Mouse (Mus musculus) embryonic facial prominence, embryonic 15.5 days (tissue): ENCODE data around the gene Wfdc5. TPM values are rescaled to one million over a fixed set of nuclear protein-coding genes. Genes with fewer than 3 reads are reported as not detected.

Source experiments
- ATAC-seq: fragments of 200-750 bp; cut with Nextera tagmentation; 2 replicates; pipeline ENCODE4 v1.8.0; 2017; ENCODE audit warnings: low read depth, moderate TSS enrichment; ENCODE audit not compliant: insufficient number of reproducible peaks, low FRiP score, low TSS enrichment
- H3K27ac ChIP-seq: fragments of 300-500 bp; sonication (generic); replicated peaks from 2 replicates; pipeline ENCODE4 v1.5.1; 2015; ENCODE audit warnings: mild to moderate bottlenecking, inconsistent platforms
- H3K27me3 ChIP-seq: fragments of 300-500 bp; sonication (generic); 2 replicates; pipeline ENCODE4 v1.6.1; 2015; ENCODE audit warnings: inconsistent platforms
- H3K36me3 ChIP-seq: fragments of 300-500 bp; sonication (generic); 2 replicates; pipeline ENCODE4 v1.6.1; 2015; ENCODE audit warnings: mild to moderate bottlenecking, inconsistent platforms
- H3K4me1 ChIP-seq: fragments of 300-500 bp; sonication (generic); 2 replicates; pipeline ENCODE4 v1.6.1; 2015; ENCODE audit warnings: inconsistent platforms
- H3K4me2 ChIP-seq: fragments of 300-500 bp; sonication (generic); replicated peaks from 2 replicates; pipeline ENCODE4 v1.6.1; 2015; ENCODE audit warnings: mild to moderate bottlenecking, inconsistent platforms
- H3K4me3 ChIP-seq: fragments of 300-500 bp; sonication (generic); replicated peaks from 2 replicates; pipeline ENCODE4 v1.5.1; 2015; ENCODE audit warnings: mild to moderate bottlenecking, inconsistent platforms
- H3K9ac ChIP-seq: fragments of 300-500 bp; sonication (generic); 2 replicates; pipeline ENCODE4 v1.6.1; 2015; ENCODE audit warnings: inconsistent platforms
- H3K9me3 ChIP-seq: fragments of 300-500 bp; sonication (generic); replicated peaks from 2 replicates; pipeline ENCODE4 v1.6.1; 2016; ENCODE audit warnings: inconsistent platforms
- WGBS: fragments of 180-500 bp; shearing (Covaris S2); methylation state at CpG from one replicate; pipeline ENCODE4 v1.1.7; 2015; 5-methylcytosine and 5-hydroxymethylcytosine counted together
- polyA plus RNA-seq: library from polyadenylated mRNA; unstranded; fragments of >200 nt; fragmentation: Nextera tagmentation; extraction: Ambion mirVana; gene quantifications from 2 replicates; pipeline ENCODE4 v1.2.1, GENCODE M21; 2015

The Wfdc5 gene
- polyA plus RNA-seq, 1 experiment from 2014 or later = 6.1 TPM

GRCm38 (mm10) chr2:164173394-164173793 lies 9.1 kb downstream of the Wfdc5 start:
- Histone ChIP-seq H3K9ac (no peak overlapping the region), H3K4me1 (peaks cover 19% of the 10 kb centered on the region), H3K4me2 (no peak overlapping the region), H3K27ac (no peak overlapping the region), H3K9me3 (no peaks in the 10 kb centered on the region), H3K36me3 (no peaks in the 10 kb centered on the region), H3K27me3 (peaks cover 36% of the 10 kb centered on the region), H3K4me3 (no peak overlapping the region)
- WGBS = 60% methylated on average over 3 of the region's 3 CpGs
- ATAC-seq = no peak

DNA sequence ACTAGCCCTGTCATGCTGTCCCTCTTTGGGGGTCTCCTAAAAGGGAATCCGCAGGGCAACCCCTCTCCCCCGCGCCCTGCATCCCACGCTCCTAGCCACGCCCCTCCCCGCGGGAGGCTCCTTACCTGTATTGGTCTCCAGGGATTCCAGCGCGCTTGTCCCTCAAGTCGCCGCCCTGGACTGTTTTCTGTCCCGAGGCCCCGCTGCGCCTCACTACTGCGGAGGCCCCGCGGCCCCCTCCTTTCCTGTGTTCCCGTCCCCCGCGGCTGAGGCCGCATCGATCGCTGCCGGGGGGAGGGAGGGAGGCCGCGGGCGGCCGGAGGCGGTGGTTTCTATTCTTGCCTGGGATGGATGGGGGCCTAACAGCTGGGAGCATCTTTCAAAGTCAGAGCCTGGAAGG lies 11.6 kb downstream of the Wfdc5 start, which contains the start of gene Kcns1:
Kcns1 (minus strand) TSS at position 212 of the 400 bp plus-strand sequence.
- H3K4me3 ChIP-seq = peak within 1 kb of the TSS; percentile 35
- H3K9ac ChIP-seq = 0 out of 2 replicates have a peak within 1 kb of the TSS, but pooled peaks have one; percentile 16
- no peaks in the 10 kb centered on the region for H3K9me3 ChIP-seq
- peaks cover 28% of the 10 kb centered on the region for H3K4me1 ChIP-seq
- under 1% methylated on average over 29 of the region's 29 CpGs for WGBS
- no peak for ATAC-seq
- peak within 1 kb of the TSS; percentile 53 for H3K4me2 ChIP-seq
- no peak within 1 kb of the TSS for H3K27ac ChIP-seq
- peaks cover 61% of the 10 kb centered on the region for H3K27me3 ChIP-seq
- H3K36me3 ChIP-seq = no peaks in the 10 kb centered on the region

GRCm38 (mm10) chr2:164170326-164170725 lies 12.2 kb downstream of the Wfdc5 start:
- no peak overlapping the region for H3K4me3 ChIP-seq
- H3K4me2 ChIP-seq = peak overlapping the region; percentile 53

GRCm38 (mm10) chr2:164168571-164168946 lies 14.0 kb downstream of the Wfdc5 start:
- Histone ChIP-seq H3K27me3 (peaks cover 72% of the 10 kb centered on the region), H3K9ac (no peak overlapping the region), H3K4me1 (peaks cover 28% of the 10 kb centered on the region), H3K36me3 (no peaks in the 10 kb centered on the region), H3K27ac (no peak overlapping the region), H3K4me3 (peak overlapping the region; percentile 40), H3K4me2 (peak overlapping the region; percentile 62), H3K9me3 (no peaks in the 10 kb centered on the region)
- ATAC-seq = peak; percentile 22; the same call in 1 of the 2 replicates
- WGBS = 15% methylated on average over 42 of the region's 42 CpGs

More at GRCm38 (mm10) chr2:164170326-164170725, 12.2 kb downstream of the Wfdc5 start:
- Histone ChIP-seq H3K27me3 (peaks cover 67% of the 10 kb centered on the region), H3K9ac (no peak overlapping the region), H3K36me3 (no peaks in the 10 kb centered on the region), H3K27ac (no peak overlapping the region), H3K4me1 (peaks cover 28% of the 10 kb centered on the region), H3K9me3 (no peaks in the 10 kb centered on the region)
- 9% methylated on average over 11 of the region's 11 CpGs for WGBS
- no peak for ATAC-seq

GRCm38 (mm10) chr2:164167752-164168570 lies 14.6 kb downstream of the Wfdc5 start:
- peak; percentile 49; the same call in 1 of the 2 replicates for ATAC-seq
- peak overlapping the region; percentile 40 for H3K4me3 ChIP-seq

DNA sequence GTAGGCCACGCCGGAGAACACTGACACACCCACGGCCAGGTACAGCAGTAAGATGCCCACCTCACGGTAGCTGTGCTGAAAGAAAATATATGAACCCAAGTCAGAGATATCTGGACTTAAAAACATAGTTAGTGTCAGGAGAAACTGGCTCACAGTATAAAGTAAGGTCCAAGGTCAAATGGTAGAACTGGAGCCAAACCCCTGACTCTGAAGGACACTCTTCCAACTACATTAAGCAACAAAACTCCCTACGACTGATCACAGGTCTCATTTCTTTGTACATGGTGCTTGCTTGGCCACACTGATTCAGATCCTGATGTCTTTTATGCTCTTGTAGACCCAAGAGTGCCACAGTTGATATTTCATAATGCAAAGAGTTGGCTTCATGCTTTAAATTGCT lies 17.6 kb downstream of the Wfdc5 start:
- ATAC-seq = no peak
- H3K4me1 ChIP-seq = peaks cover 15% of the 10 kb centered on the region
- no peak overlapping the region for H3K27ac ChIP-seq

More at GRCm38 (mm10) chr2:164167752-164168570, 14.6 kb downstream of the Wfdc5 start:
- Histone ChIP-seq H3K27me3 (peaks cover 72% of the 10 kb centered on the region), H3K4me1 (peaks cover 28% of the 10 kb centered on the region), H3K9ac (no peak overlapping the region), H3K9me3 (no peaks in the 10 kb centered on the region), H3K36me3 (no peaks in the 10 kb centered on the region), H3K4me2 (peak overlapping the region; percentile 62), H3K27ac (no peak overlapping the region)
- 13% methylated on average over 90 of the region's 90 CpGs for WGBS

GRCm38 (mm10) chr2:164161515-164162055 lies 21.0 kb downstream of the Wfdc5 start:
- Histone ChIP-seq H3K27ac (no peak overlapping the region), H3K4me2 (no peak overlapping the region), H3K9ac (no peak overlapping the region), H3K36me3 (no peaks in the 10 kb centered on the region), H3K9me3 (no peaks in the 10 kb centered on the region), H3K27me3 (peaks cover 17% of the 10 kb centered on the region), H3K4me1 (no peaks in the 10 kb centered on the region), H3K4me3 (no peak overlapping the region)
- ATAC-seq = no peak
- WGBS = 75% methylated on average over 11 of the region's 11 CpGs

More for the DNA sequence above, 17.6 kb downstream of the Wfdc5 start:
- H3K9me3 ChIP-seq = no peaks in the 10 kb centered on the region
- H3K4me3 ChIP-seq = no peak overlapping the region
- H3K9ac ChIP-seq = no peak overlapping the region
- peaks cover 51% of the 10 kb centered on the region for H3K27me3 ChIP-seq
- no peaks in the 10 kb centered on the region for H3K36me3 ChIP-seq
- 93% methylated on average over 5 of the region's 5 CpGs for WGBS
- no peak overlapping the region for H3K4me2 ChIP-seq

DNA sequence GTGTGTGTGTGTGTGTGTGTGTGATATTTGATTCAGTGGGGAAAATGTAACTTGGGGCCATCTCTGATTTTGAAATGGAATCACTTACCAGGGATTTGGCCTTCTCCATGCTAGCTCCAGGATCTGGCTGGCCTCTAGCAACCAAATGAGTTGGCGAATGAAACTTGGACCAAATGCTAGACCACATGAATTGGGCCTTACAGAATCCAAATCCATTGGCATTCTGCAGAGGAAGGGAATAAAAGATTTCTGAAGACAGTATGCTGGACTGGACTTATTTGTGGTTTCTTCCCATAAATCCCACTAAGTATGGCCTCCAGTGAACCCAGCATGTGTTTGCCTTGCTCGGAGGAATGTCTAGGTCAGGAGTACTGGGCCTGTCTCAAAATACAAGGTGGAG lies 23.7 kb downstream of the Wfdc5 start:
- Histone ChIP-seq H3K4me3 (no peak overlapping the region), H3K36me3 (no peaks in the 10 kb centered on the region; the same call in 1 of the 2 replicates), H3K9ac (no peak overlapping the region), H3K27me3 (no peaks in the 10 kb centered on the region), H3K9me3 (no peaks in the 10 kb centered on the region), H3K27ac (no peak overlapping the region), H3K4me2 (no peak overlapping the region), H3K4me1 (no peaks in the 10 kb centered on the region)
- ATAC-seq = peak; percentile 51; the same call in 1 of the 2 replicates
- WGBS = 74% methylated on average over 2 of the region's 2 CpGs

DNA sequence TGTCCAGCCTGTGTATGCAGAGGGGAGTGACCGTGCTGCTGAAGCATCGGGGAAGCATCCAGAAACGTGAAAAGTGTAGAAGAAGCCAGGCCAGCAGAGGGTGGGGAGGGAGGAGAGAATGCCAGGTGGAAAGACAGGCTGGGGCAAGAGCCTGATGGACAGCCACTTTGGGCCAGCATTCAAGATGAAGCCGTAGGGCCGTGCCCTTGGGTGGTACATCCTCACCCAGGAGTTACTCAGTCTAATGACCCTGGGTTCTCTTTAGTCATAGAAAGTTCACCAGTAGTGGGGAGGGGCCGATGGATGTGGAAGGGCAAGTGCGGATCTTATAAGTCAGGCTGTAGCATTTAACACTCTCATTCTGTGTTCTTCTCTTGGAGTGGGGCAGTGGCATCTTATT lies 26.4 kb downstream of the Wfdc5 start:
- no peaks in the 10 kb centered on the region for H3K27me3 ChIP-seq
- H3K9me3 ChIP-seq = no peaks in the 10 kb centered on the region
- H3K4me2 ChIP-seq = no peak overlapping the region
- no peak overlapping the region for H3K27ac ChIP-seq
- no peak overlapping the region for H3K4me3 ChIP-seq
- H3K4me1 ChIP-seq = no peaks in the 10 kb centered on the region; the same call in 1 of the 2 replicates
- H3K36me3 ChIP-seq = peaks cover 12% of the 10 kb centered on the region
- H3K9ac ChIP-seq = no peak overlapping the region
- no peak for ATAC-seq
- 83% methylated on average over 7 of the region's 7 CpGs for WGBS

- Histone ChIP-seq H3K4me3 (no peak overlapping the region), H3K9me3 (no peaks in the 10 kb centered on the region), H3K4me2 (no peak overlapping the region), H3K27ac (no peak overlapping the region), H3K36me3 (peaks cover 12% of the 10 kb centered on the region), H3K9ac (no peak overlapping the region), H3K4me1 (peaks cover 14% of the 10 kb centered on the region), H3K27me3 (no peaks in the 10 kb centered on the region)
- ATAC-seq = no peak
- 94% methylated on average over 10 of the region's 10 CpGs for whole genome bisulfite sequencing
Measured at GRCm38 (mm10) chr2:164154007-164154406, 28.5 kb downstream of the Wfdc5 start.

DNA sequence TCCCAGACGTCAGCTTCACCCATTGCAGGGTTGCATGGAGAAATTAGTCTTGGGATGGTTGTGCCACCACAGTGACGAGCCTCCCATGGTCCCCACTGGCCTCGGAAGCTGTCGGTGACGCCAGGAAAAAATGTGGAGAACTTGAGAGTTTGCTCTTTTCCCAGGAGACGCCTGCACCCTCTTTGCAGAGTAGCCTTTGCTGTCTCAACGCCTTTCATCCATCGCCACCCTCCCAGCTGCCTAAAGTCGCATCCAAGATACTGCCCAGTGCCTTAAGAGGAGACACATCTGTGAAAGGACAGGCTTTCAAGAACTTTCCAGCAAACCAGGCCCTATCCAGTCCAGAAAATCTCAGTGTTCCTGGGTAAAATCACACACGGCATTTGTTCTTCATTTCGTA lies 30.2 kb downstream of the Wfdc5 start:
- Histone ChIP-seq H3K4me2 (no peak overlapping the region), H3K9me3 (no peaks in the 10 kb centered on the region), H3K4me3 (no peak overlapping the region), H3K36me3 (peaks cover 12% of the 10 kb centered on the region), H3K9ac (no peak overlapping the region), H3K27ac (no peak overlapping the region), H3K4me1 (peaks cover 14% of the 10 kb centered on the region), H3K27me3 (no peaks in the 10 kb centered on the region)
- ATAC-seq = no peak
- 93% methylated on average over 11 of the region's 11 CpGs for WGBS
